Mouse (Mus musculus): ENCODE measurements at regions not wholly inside any gene's neighbourhood (a gene's known extent, or its start where the extent isn't known, plus 50 kb on each side); places are given as distances from the start of the nearest gene placed in this dataset.

DNA sequence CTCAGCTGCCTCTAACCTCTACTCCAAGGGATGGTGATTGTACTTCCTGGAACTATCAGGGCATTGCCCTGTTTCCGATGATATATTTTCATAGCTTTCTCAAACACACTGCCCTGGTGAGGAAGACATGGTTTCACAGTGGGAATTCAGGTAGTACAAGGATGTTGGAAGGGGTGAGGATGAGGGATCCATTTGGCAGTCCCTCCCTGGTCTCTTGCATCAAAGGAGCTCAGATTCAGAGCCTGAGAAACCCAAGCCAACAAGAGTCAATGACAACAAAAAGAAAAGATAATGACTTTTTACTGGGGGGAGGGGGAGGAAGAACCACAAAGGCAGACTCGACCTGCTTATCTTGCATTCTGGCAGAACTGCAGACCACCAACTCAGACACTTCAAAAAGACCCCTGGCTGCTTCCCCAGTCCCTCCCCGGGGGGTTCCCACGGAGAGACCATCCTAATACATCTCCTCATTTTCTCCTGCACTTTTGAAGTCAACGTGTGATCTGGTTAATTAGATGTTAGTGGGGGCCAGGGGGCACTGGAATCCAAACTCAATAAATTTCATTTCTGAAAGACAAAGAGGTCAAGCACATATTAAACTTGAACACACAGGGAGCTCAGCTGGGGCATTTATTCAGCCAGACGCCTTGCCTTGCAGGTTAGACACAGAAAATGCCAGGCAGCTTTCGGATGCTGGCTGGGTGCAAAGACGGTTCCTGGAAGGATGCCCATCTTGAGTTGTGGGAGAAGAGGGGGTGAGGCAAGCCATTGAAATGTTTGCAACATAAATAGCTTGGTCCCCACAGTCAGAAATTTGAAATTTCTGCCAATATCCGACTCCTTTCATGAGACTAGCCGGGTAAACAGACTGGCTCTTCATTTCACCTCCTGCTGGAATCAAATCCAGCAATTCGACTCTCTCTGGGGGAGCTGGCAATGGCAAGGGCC, 162.9 kb upstream of the Cdh5 start:
- TF ChIP-seq POLR2A (IDR thresholded peaks at IDR 0.05; ENCODE audit: extremely low read depth, insufficient read depth, low read length), result no peak
- TF ChIP-seq CTCF (IDR thresholded peaks at IDR 0.05; ENCODE audit: extremely low read depth, insufficient read depth, low read length), result no peak
- H3K27ac ChIP-seq (ENCODE audit: insufficient read depth, low read length), result no peak overlapping the region
- no peak overlapping the region for H3K4me3 ChIP-seq (ENCODE audit: insufficient read depth, low read length)
- H3K4me1 ChIP-seq (ENCODE audit: control insufficient read depth, insufficient read depth, low read length), result no peaks in the 10 kb centered on the region; the same call in 1 of the 2 replicates

DNA sequence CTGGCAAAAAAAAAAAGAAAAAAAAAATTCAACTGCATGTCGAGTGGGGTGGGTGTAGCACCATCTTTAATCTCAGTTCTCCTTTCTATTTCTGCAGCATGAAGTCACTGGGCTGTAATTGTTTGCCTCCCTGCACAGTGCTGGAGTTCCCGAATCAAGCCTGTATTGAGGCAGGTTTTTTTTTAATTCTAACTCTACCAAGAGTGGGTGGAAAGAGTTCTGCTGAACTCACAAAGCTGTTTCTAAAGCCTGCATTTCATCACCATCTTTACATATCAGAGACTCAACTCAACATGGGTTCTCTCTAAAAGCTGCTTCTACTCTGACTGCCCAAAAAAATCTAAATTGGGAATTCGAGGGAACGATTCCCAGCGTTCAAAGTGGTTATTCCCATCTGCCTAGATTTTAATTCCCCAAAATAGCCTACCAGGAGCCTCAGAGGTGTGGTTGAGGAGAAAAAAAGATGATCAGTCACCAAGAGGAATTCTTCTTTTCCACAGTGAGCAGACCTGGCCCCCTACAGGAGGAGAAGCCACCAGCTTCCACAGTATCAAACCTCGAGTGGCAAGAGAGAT, 160.4 kb upstream of the Cdh5 start:
- H3K4me3 ChIP-seq (ENCODE audit: insufficient read depth, low read length), result no peak overlapping the region
- TF ChIP-seq POLR2A (IDR thresholded peaks at IDR 0.05; ENCODE audit: extremely low read depth, insufficient read depth, low read length) (no peak), CTCF (IDR thresholded peaks at IDR 0.05; ENCODE audit: extremely low read depth, insufficient read depth, low read length) (peak; percentile 19; the same call in 1 of the 2 replicates)

GRCm38 (mm10) chr8:103948474-103948873, 153.0 kb upstream of the Cdh5 start:
- no peak overlapping the region for H3K4me3 ChIP-seq (ENCODE audit: insufficient read depth, low read length)
- TF ChIP-seq CTCF (IDR thresholded peaks at IDR 0.05; ENCODE audit: extremely low read depth, insufficient read depth, low read length), result peak; percentile 25; the same call in 1 of the 2 replicates
- no peak for TF ChIP-seq POLR2A (IDR thresholded peaks at IDR 0.05; ENCODE audit: extremely low read depth, insufficient read depth, low read length)
- no peak overlapping the region for H3K27ac ChIP-seq (ENCODE audit: insufficient read depth, low read length)
- H3K4me1 ChIP-seq (ENCODE audit: control insufficient read depth, insufficient read depth, low read length), result 0 out of 2 replicates have a peak, but pooled peaks cover 2% of the 10 kb centered on the region

More for the DNA sequence above, 160.4 kb upstream of the Cdh5 start:
- 0 out of 2 replicates have a peak overlapping the region, but pooled peaks have one; percentile 74 for H3K27ac ChIP-seq (ENCODE audit: insufficient read depth, low read length)
- no peaks in the 10 kb centered on the region; the same call in 1 of the 2 replicates for H3K4me1 ChIP-seq (ENCODE audit: control insufficient read depth, insufficient read depth, low read length)

DNA sequence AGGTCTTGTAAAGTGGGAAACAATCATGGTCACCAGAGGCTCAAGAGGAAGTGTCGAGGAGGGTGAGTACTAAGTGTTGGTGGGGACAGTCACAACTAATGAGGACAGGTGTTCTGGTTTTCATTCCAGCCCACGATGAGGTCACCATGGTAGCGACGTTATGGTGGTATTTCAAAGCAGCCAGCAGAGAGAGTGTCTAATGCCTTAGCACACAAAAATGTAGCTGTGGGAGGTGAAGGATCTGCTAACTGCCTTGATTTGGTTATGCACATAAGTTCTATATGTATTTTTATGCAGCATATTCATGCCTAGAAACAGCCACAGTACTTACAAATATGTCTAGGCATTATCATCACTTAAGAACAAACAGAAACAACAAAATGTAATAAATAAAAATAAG, 151.0 kb upstream of the Cdh5 start:
- TF ChIP-seq CTCF (IDR thresholded peaks at IDR 0.05; ENCODE audit: extremely low read depth, insufficient read depth, low read length) (no peak), POLR2A (IDR thresholded peaks at IDR 0.05; ENCODE audit: extremely low read depth, insufficient read depth, low read length) (no peak)
- no peak overlapping the region for H3K4me3 ChIP-seq (ENCODE audit: insufficient read depth, low read length)
- H3K4me1 ChIP-seq (ENCODE audit: control insufficient read depth, insufficient read depth, low read length), result 0 out of 2 replicates have a peak, but pooled peaks cover 2% of the 10 kb centered on the region
- H3K27ac ChIP-seq (ENCODE audit: insufficient read depth, low read length), result 0 out of 2 replicates have a peak overlapping the region, but pooled peaks have one; percentile 48

DNA sequence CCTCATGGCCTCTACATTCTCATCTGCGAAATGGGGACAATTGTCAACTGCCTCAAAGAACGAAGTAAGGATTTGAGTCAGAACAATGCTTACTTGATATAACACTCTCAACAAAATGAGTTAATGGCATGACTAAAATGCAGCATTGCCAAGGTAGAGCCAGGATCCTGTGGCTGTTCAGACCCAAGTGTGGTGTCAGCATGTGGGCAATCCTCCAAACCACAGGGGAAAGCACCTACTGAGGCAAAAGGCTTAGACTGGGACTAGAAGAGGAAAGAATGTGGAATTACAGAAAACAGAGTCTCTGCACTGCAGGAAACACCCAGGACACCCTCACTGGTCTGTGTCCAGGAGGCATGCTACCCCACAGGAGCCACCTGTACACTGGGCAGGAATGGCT, 147.8 kb upstream of the Cdh5 start:
- no peak overlapping the region for H3K27ac ChIP-seq (ENCODE audit: insufficient read depth, low read length)
- no peak overlapping the region for H3K4me3 ChIP-seq (ENCODE audit: insufficient read depth, low read length)
- 0 out of 2 replicates have a peak, but pooled peaks cover 2% of the 10 kb centered on the region for H3K4me1 ChIP-seq (ENCODE audit: control insufficient read depth, insufficient read depth, low read length)
- TF ChIP-seq POLR2A (IDR thresholded peaks at IDR 0.05; ENCODE audit: extremely low read depth, insufficient read depth, low read length) (no peak), CTCF (IDR thresholded peaks at IDR 0.05; ENCODE audit: extremely low read depth, insufficient read depth, low read length) (no peak)

DNA sequence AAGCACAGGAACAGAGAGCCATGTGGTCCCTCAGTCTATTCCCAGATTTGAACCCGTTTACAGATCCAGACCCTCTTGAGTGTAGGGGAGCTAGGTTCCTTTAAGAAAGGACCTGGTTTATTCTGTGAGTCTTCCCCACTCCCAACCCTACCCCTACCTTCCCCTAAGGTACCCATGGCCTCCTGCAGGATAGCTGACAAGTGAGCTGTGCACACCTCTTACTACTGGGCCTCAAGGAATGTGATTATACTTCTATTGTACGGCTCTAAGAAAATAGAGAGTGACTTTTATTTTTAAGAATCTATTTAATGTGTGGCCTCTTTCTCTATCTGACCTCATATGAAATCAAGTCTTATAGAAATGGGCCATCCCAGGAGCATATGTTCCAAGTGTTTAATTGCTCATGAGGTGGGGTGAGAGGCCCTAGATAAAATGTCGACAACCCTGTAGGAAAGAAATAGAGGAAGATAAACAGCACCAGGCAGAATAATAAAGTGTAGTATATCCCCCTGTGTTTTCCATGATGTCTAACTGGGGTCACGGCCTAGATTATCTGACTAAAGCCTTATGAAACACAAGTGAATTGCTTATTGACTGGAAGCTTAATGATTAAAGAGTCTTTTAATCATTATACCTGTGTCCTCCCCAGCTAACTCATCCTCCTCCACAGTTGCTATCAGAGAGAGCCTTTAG, 145.7 kb upstream of the Cdh5 start:
- no peaks in the 10 kb centered on the region for H3K4me1 ChIP-seq (ENCODE audit: control insufficient read depth, insufficient read depth, low read length)
- no peak overlapping the region for H3K4me3 ChIP-seq (ENCODE audit: insufficient read depth, low read length)
- no peak for TF ChIP-seq CTCF (IDR thresholded peaks at IDR 0.05; ENCODE audit: extremely low read depth, insufficient read depth, low read length)
- TF ChIP-seq POLR2A (IDR thresholded peaks at IDR 0.05; ENCODE audit: extremely low read depth, insufficient read depth, low read length), result no peak
- H3K27ac ChIP-seq (ENCODE audit: insufficient read depth, low read length), result no peak overlapping the region

DNA sequence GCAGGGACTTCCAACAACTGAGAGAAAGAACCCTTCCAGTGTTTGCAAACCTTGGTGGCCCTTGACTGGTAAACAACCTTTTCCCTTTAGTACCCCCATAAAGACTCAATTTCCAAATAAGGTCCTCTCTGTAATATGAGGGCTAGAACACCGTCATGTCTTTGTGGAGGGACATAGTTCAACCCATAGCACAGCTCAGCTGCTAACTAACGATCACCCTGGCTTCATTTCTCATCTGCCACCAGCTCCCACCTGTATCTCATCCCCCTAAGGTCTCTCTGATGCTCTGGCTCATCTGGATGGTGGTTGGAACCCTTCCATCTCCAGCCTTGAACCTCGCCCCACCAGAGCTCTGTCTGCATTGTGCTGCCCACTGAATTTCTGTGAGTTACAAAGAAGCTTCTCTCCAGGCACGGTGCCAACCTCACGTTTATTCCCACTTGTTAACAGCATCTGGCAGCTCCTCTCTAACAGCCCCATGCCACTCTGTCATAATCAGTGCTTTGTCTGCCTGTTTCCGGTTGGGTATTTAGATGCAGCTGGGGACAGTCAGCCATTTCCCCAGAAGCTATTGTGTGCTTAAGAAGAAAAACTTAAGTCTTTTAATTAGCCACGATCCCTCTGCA, 137.0 kb upstream of the Cdh5 start:
- Histone ChIP-seq H3K4me1 (ENCODE audit: control insufficient read depth, insufficient read depth, low read length) (no peaks in the 10 kb centered on the region), H3K4me3 (ENCODE audit: insufficient read depth, low read length) (no peak overlapping the region), H3K27ac (ENCODE audit: insufficient read depth, low read length) (no peak overlapping the region)
- TF ChIP-seq CTCF (IDR thresholded peaks at IDR 0.05; ENCODE audit: extremely low read depth, insufficient read depth, low read length), result no peak
- TF ChIP-seq POLR2A (IDR thresholded peaks at IDR 0.05; ENCODE audit: extremely low read depth, insufficient read depth, low read length), result no peak

DNA sequence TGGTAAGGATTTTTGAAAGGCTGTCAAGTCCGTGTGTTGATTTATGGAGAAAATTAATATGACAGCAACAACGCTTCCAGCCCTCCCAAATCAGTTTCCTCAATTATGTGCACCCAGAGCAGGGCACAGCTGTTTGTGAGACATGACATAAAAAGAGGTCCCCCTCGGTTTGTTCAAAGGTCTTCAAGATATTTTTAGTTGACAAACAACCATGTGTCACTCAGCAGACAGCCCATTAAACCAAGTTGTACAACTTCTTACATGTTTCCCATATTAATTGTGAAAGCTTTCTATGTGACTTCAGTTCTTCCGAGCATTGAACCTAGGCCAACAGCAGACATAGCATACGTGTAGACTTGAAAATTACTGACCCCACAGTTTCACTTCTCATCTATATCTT, 131.5 kb upstream of the Cdh5 start:
- Histone ChIP-seq H3K27ac (ENCODE audit: insufficient read depth, low read length) (no peak overlapping the region), H3K4me3 (ENCODE audit: insufficient read depth, low read length) (no peak overlapping the region), H3K4me1 (ENCODE audit: control insufficient read depth, insufficient read depth, low read length) (no peaks in the 10 kb centered on the region)
- TF ChIP-seq POLR2A (IDR thresholded peaks at IDR 0.05; ENCODE audit: extremely low read depth, insufficient read depth, low read length), result no peak
- no peak for TF ChIP-seq CTCF (IDR thresholded peaks at IDR 0.05; ENCODE audit: extremely low read depth, insufficient read depth, low read length)

DNA sequence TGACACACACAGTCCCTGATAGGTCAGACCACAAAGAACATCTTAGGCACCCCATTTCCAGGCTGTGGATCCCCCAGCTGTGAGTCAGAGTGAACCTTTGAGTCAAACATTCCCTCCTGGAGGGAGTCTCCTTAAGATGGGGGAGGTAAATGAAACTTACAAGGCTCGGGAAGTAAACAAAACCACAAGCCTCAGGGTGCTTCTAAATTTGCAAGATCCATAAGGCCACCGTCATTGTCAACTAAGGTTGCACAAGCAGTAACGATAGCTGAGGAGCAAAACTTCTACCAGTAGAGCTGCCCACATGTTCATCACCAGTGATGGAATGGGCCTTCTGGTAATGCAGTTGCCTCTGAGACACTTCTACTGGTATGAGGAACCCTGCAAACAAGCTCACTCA, 130.9 kb upstream of the Cdh5 start:
- Histone ChIP-seq H3K4me1 (ENCODE audit: control insufficient read depth, insufficient read depth, low read length) (no peaks in the 10 kb centered on the region), H3K4me3 (ENCODE audit: insufficient read depth, low read length) (no peak overlapping the region), H3K27ac (ENCODE audit: insufficient read depth, low read length) (no peak overlapping the region)
- TF ChIP-seq CTCF (IDR thresholded peaks at IDR 0.05; ENCODE audit: extremely low read depth, insufficient read depth, low read length) (no peak), POLR2A (IDR thresholded peaks at IDR 0.05; ENCODE audit: extremely low read depth, insufficient read depth, low read length) (no peak)
